Comparison of ENCODE assay signal across 10 mouse cellular contexts in genomic region chr11:57038807-57039206, GRCm38 (mm10). TPM values are rescaled to one million over a fixed set of nuclear protein-coding genes. Genes with fewer than 3 reads are reported as not detected.
DNase-seq lines count a peak whose midpoint lies in the region; ATAC-seq lines count a peak whose summit lies in the region.
"Had no signal": no experiment of that assay in that cellular context is flagged by ENCODE, and none has a peak within 500 bp of the region (broad histone marks: within the 10 kb centered on the region; RNA-seq: fewer than 3 reads in every experiment).

No protein-coding gene starts in this region.

- ATAC-seq in megakaryocyte progenitor cell, adult 5-6 weeks (replicated peaks; ENCODE audit: poor library complexity): no peak

- intact Hi-C loops in left cerebral cortex, postnatal 14 days (cut with DNase I): no loop called here

- DNase-seq in heart, adult 11 months: peak; percentile 87
- DNase-seq in heart, adult 9 months (ENCODE audit: low spot score in 2 of 2): no peak
- DNase-seq in NIH3T3 (ENCODE audit: low read depth): peak; percentile 79
- peak; percentile 89 to 92 for DNase-seq in frontal cortex, postnatal 36 days (ENCODE audit: low spot score in 2 of 2)
- peak; percentile 82 to 85 for DNase-seq in left cerebral cortex, postnatal 14 days (ENCODE audit: low spot score in 2 of 2)
- no peak for DNase-seq in adrenal gland, adult 8-10 months
- DNase-seq in adipocyte (ENCODE audit: low spot score): no peak
- DNase-seq: kidney, adult 11 months; thymus, postnatal 4 days had no signal

RNA-seq across cellular contexts. Expression of gene Gria1, which starts 27.6 kb away (rescaled TPM):
- total RNA-seq in left cerebral cortex, postnatal 14 days (2021): 100 to 1,000 TPM; 199 to 218 TPM
- total RNA-seq in megakaryocyte progenitor cell, adult 5-6 weeks (2015): not detected in 2 replicates
- not detected in 2 replicates for total RNA-seq in megakaryocyte progenitor cell, adult 5-6 weeks (2017)
- under 1 TPM; 0.34 to 0.91 (median 0.65) TPM for total RNA-seq in adrenal gland, adult 8-10 months (2022)

Comparison
In these comparisons a context has a peak if more than half of its experiments do, and no peak if none do; other contexts are left out.
1. DNase-seq: peak in heart, adult 11 months (single experiment), NIH3T3 (single experiment), frontal cortex, postnatal 36 days (2 of 2) and left cerebral cortex, postnatal 14 days (2 of 2); none in heart, adult 9 months (0 of 2), adrenal gland, adult 8-10 months (single experiment) and adipocyte (single experiment).
2. RNA of gene Gria1, which starts 27.6 kb away (total RNA-seq): 199 to 218 TPM in left cerebral cortex, postnatal 14 days; 0.34 to 0.91 TPM in adrenal gland, adult 8-10 months and not detected in megakaryocyte progenitor cell, adult 5-6 weeks; every median in the first group is over 100 times any median in the second.